Mouse (Mus musculus): ENCODE measurements at regions not wholly inside any gene's neighbourhood (a gene's known extent, or its start where the extent isn't known, plus 50 kb on each side); places are given as distances from the start of the nearest gene placed in this dataset.

GRCm38 (mm10) chr5:148798541-148798940 is 130.6 kb downstream of the Katnal1 start:
- TF ChIP-seq EP300 (IDR thresholded peaks at IDR 0.05; ENCODE audit: low read depth) (no peak), CTCF (IDR thresholded peaks at IDR 0.05; ENCODE audit: low read depth) (no peak)
